Mouse (Mus musculus): ENCODE measurements around the gene Map2k6.

Gene Map2k6

GRCm38 (mm10) chr11:110485081-110485480, 86.2 kb downstream of the Map2k6 start:
- DNase-seq (ENCODE audit: low spot score in 2 of 2) = no peak

- no peak for DNase-seq (ENCODE audit: low spot score in 2 of 2)
Observed at GRCm38 (mm10) chr11:110487796-110488195, 88.9 kb downstream of the Map2k6 start.

GRCm38 (mm10) chr11:110488301-110488700, 89.4 kb downstream of the Map2k6 start:
- DNase-seq (ENCODE audit: low spot score in 2 of 2) = no peak

GRCm38 (mm10) chr11:110495323-110496060, 96.6 kb downstream of the Map2k6 start:
- DNase-seq (ENCODE audit: low spot score in 2 of 2) = no peak

- peak; percentile 38 to 53 for DNase-seq (ENCODE audit: low spot score in 2 of 2)
Observed at GRCm38 (mm10) chr11:110496061-110496446, 97.1 kb downstream of the Map2k6 start.

DNA sequence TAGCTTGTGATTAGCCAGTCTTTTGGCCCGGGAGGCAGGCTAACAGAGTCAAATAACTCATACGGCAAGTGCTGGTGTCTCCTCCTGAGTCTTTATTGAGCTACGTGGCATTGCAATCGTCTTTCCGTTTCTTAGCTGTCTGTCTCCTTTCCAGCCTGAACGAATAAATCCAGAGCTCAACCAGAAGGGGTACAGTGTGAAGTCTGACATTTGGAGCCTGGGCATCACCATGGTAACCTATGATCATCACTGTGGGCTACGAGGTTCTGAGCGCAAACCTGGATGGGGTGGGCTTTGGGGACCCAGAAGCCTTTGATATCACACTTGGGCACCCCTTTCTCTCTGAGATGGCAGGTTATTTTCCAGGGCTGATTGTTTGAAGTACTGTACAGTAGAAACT, 98.8 kb downstream of the Map2k6 start:
- no peak for DNase-seq (ENCODE audit: low spot score in 2 of 2)

GRCm38 (mm10) chr11:110498651-110499213, 99.8 kb downstream of the Map2k6 start:
- DNase-seq (ENCODE audit: low spot score in 2 of 2) = no peak

DNA sequence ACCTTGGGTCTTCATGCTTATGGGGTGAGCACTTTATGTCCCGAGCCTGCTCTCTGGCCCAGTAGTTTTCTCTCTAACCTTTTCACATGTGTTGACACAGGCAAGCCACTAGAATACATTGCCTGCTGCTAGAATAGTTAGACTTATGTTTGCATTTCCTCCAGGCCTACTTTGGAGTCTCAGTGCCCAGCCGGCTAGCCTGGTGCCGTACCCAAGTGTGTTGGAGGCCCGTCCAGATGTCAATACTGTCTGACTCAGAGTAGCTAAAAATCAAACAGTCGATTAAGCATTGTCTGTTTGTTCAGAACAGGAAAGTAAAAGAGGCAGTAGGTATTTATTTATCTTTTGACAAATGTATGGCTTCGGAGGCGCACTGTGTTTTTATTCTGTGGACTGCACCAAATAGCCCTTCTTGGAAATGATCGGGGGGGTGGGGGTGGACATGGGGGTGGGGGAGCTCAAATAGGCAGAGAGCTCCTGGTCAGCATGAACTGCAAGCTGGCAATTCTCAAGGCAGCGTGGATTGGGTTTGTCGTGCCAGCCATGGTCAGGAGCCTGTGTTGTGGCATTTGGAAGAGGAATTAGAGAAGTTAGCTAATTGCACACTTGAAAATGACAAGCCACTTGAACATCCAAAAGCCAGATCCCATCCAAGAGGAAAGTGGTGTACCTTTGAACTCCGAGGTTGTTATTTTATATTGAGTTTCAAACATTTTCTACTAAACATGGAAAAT, 104.2 kb downstream of the Map2k6 start:
- DNase-seq (ENCODE audit: low spot score in 2 of 2) = no peak

- DNase-seq (ENCODE audit: low spot score in 2 of 2) = peak in 1 of 2 experiments; percentile 7
Observed at GRCm38 (mm10) chr11:110511466-110511865, 112.5 kb downstream of the Map2k6 start.

DNA sequence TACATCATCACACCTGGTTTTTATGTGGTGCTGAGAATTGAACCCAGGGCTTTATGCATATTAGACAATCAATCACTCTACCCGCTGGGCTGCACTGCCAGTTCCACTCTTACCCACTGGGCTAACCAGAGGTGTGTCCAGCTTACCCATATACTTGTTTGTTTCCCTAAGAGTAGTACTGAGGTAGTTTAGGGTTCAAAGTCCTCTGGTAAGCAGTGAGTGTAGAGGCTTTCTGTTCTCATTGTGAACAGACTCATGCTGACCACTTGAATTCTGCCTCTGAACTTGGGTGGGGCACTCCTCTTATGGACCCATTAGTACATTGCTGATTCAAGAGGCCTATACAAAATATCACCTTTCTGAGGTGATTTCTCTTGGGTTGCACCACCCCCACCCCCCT, 119.7 kb downstream of the Map2k6 start:
- DNase-seq (ENCODE audit: low spot score in 2 of 2) = no peak

- DNase-seq (ENCODE audit: low spot score in 2 of 2) = no peak
Observed at GRCm38 (mm10) chr11:110522906-110523305, 124.0 kb downstream of the Map2k6 start.

GRCm38 (mm10) chr11:110526156-110526555, 127.2 kb downstream of the Map2k6 start:
- no peak for DNase-seq (ENCODE audit: low spot score in 2 of 2)

GRCm38 (mm10) chr11:110531087-110531486, 132.2 kb downstream of the Map2k6 start:
- no peak for DNase-seq (ENCODE audit: low spot score in 2 of 2)

GRCm38 (mm10) chr11:110534856-110535255, 135.9 kb downstream of the Map2k6 start:
- DNase-seq (ENCODE audit: low spot score in 2 of 2) = no peak

GRCm38 (mm10) chr11:110536533-110536932, 137.6 kb downstream of the Map2k6 start:
- no peak for DNase-seq (ENCODE audit: low spot score in 2 of 2)

GRCm38 (mm10) chr11:110537602-110538001, 138.7 kb downstream of the Map2k6 start:
- peak; percentile 36 to 84 for DNase-seq (ENCODE audit: low spot score in 2 of 2)

DNA sequence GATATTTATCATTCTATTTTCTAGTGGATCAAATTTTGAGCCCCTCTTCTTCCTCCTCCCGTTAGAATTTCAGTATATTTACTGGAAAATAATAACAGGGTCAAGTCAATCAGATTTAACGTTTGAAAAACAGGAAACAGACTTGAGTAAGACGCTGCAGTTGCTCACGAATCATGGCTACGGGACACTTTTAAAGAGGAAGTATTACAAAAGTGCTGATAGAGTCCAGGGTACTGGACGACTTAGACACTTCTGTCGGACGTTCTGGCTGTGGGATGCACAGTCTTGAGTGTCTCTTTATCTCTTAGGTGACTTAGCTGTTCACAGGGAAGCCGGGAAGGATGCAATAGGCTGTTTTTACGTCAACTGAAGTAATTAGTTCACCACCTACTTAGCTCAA, 139.3 kb downstream of the Map2k6 start:
- DNase-seq (ENCODE audit: low spot score in 2 of 2) = no peak

DNA sequence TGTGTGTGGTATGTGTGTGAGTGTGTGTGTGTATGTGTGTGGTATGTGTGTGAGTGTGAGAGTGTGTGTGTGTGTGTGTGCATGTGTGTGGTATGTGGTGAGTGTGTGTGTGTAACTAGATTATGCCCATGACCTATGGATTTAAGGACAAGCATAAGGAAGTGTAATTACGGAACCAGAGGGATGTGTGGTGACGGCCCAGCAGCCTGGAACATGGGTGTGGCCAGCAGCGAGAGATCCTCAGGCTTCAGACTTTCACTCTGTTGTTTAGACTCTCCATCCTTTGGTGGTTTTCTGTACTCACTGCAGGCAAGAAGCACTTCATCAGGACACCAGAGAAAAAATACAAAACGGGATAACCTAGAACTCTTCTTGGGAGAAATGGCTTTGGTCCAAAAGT, 143.0 kb downstream of the Map2k6 start:
- DNase-seq (ENCODE audit: low spot score in 2 of 2) = no peak

- DNase-seq (ENCODE audit: low spot score in 2 of 2) = no peak
Observed at GRCm38 (mm10) chr11:110544419-110545210, 145.7 kb downstream of the Map2k6 start.

GRCm38 (mm10) chr11:110545416-110545815, 146.5 kb downstream of the Map2k6 start:
- no peak for DNase-seq (ENCODE audit: low spot score in 2 of 2)

DNA sequence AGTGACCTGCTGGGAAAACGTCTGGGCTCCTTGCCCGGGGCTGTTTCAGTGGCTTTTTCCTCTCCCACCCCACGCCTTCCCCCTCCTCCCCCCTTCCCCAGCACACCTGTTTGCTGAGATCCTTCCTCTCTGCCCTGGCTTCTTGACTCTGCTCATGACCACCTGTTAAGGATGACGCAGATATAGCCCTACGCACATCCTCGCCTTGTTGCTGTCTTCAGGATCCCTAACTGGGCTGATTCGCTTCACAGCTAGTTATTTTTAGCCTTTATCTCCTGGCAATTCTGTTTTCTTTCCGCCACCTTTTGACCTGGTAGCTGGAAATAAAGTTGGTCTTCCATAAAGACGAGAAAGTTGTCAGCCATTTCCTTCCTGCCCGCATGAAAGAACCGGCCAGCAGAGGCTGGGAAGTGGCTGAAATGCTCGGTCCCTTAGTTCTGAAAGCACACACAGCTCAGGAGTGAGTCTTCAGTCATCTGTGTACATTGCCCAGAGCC, 152.6 kb downstream of the Map2k6 start:
- no peak for DNase-seq (ENCODE audit: low spot score in 2 of 2)

Measured in frontal cortex, postnatal 14 days (tissue).